Mouse (Mus musculus): Measurements from ENCODE around the gene Cplx3. TPM values are rescaled to one million over a fixed set of nuclear protein-coding genes. Genes with fewer than 3 reads are reported as not detected.

The Cplx3 gene
- polyA plus RNA-seq, 1 experiment from 2014 or later: 1.3 TPM

- H3K4me1 ChIP-seq (ENCODE audit: control insufficient read depth, insufficient read depth, low read length): no peaks in the 10 kb centered on the region
- H3K9me3 ChIP-seq (replicated peaks; ENCODE audit: control insufficient read depth, low read length, poor library complexity, severe bottlenecking): no peaks in the 10 kb centered on the region
- H3K36me3 ChIP-seq (ENCODE audit: control insufficient read depth, insufficient read depth, low read length): peaks cover 13% of the 10 kb centered on the region
- no peak overlapping the region for H3K4me2 ChIP-seq (ENCODE audit: low read length)
- no peak overlapping the region for H3K9ac ChIP-seq (ENCODE audit: low read depth, low read length)
- no peak for ATAC-seq
- H3K27ac ChIP-seq (ENCODE audit: low read length): no peak overlapping the region
- H3K4me3 ChIP-seq (ENCODE audit: low read depth, low read length): no peak overlapping the region
- WGBS: 85% methylated on average over 3 of the region's 3 CpGs
- no peaks in the 10 kb centered on the region for H3K27me3 ChIP-seq (ENCODE audit: control insufficient read depth, insufficient read depth, low read depth, low read length)
Measured at GRCm38 (mm10) chr9:57575577-57575976, 30.5 kb downstream of the Cplx3 start.

- Histone ChIP-seq H3K36me3 (ENCODE audit: control insufficient read depth, insufficient read depth, low read length) (peaks cover 13% of the 10 kb centered on the region), H3K27me3 (ENCODE audit: control insufficient read depth, insufficient read depth, low read depth, low read length) (no peaks in the 10 kb centered on the region), H3K9ac (ENCODE audit: low read depth, low read length) (no peak overlapping the region), H3K27ac (ENCODE audit: low read length) (no peak overlapping the region), H3K9me3 (replicated peaks; ENCODE audit: control insufficient read depth, low read length, poor library complexity, severe bottlenecking) (no peaks in the 10 kb centered on the region), H3K4me1 (ENCODE audit: control insufficient read depth, insufficient read depth, low read length) (no peaks in the 10 kb centered on the region), H3K4me2 (ENCODE audit: low read length) (no peak overlapping the region), H3K4me3 (ENCODE audit: low read depth, low read length) (no peak overlapping the region)
- no peak for ATAC-seq
Measured at GRCm38 (mm10) chr9:57574397-57574796, 31.7 kb downstream of the Cplx3 start.

- Histone ChIP-seq H3K4me2 (ENCODE audit: low read length) (no peak overlapping the region), H3K27ac (ENCODE audit: low read length) (no peak overlapping the region), H3K9ac (ENCODE audit: low read depth, low read length) (no peak overlapping the region), H3K27me3 (ENCODE audit: control insufficient read depth, insufficient read depth, low read depth, low read length) (no peaks in the 10 kb centered on the region), H3K9me3 (replicated peaks; ENCODE audit: control insufficient read depth, low read length, poor library complexity, severe bottlenecking) (no peaks in the 10 kb centered on the region), H3K4me1 (ENCODE audit: control insufficient read depth, insufficient read depth, low read length) (no peaks in the 10 kb centered on the region), H3K4me3 (ENCODE audit: low read depth, low read length) (no peak overlapping the region), H3K36me3 (ENCODE audit: control insufficient read depth, insufficient read depth, low read length) (no peaks in the 10 kb centered on the region)
- 95% methylated on average over 6 of the region's 6 CpGs for WGBS
- no peak for ATAC-seq
Measured at GRCm38 (mm10) chr9:57568500-57568899, 37.6 kb downstream of the Cplx3 start.

- no peaks in the 10 kb centered on the region for H3K36me3 ChIP-seq (ENCODE audit: control insufficient read depth, insufficient read depth, low read length)
- WGBS: 59% methylated on average over 8 of the region's 8 CpGs
Measured at GRCm38 (mm10) chr9:57566846-57567245, 39.2 kb downstream of the Cplx3 start.

GRCm38 (mm10) chr9:57565741-57566221 is 40.3 kb downstream of the Cplx3 start:
- WGBS: 55% methylated on average over 10 of the region's 10 CpGs
- ATAC-seq: no peak
- Histone ChIP-seq H3K36me3 (ENCODE audit: control insufficient read depth, insufficient read depth, low read length) (no peaks in the 10 kb centered on the region), H3K9ac (ENCODE audit: low read depth, low read length) (no peak overlapping the region), H3K4me3 (ENCODE audit: low read depth, low read length) (no peak overlapping the region), H3K9me3 (replicated peaks; ENCODE audit: control insufficient read depth, low read length, poor library complexity, severe bottlenecking) (no peaks in the 10 kb centered on the region), H3K27me3 (ENCODE audit: control insufficient read depth, insufficient read depth, low read depth, low read length) (no peaks in the 10 kb centered on the region), H3K27ac (ENCODE audit: low read length) (peak overlapping the region; percentile 10; the same call in 1 of the 2 replicates), H3K4me2 (ENCODE audit: low read length) (no peak overlapping the region), H3K4me1 (ENCODE audit: control insufficient read depth, insufficient read depth, low read length) (peaks cover 19% of the 10 kb centered on the region)

More at GRCm38 (mm10) chr9:57566846-57567245, 39.2 kb downstream of the Cplx3 start:
- H3K4me1 ChIP-seq (ENCODE audit: control insufficient read depth, insufficient read depth, low read length): peaks cover 13% of the 10 kb centered on the region
- no peaks in the 10 kb centered on the region for H3K9me3 ChIP-seq (replicated peaks; ENCODE audit: control insufficient read depth, low read length, poor library complexity, severe bottlenecking)
- no peak overlapping the region for H3K9ac ChIP-seq (ENCODE audit: low read depth, low read length)
- no peak for ATAC-seq
- no peaks in the 10 kb centered on the region for H3K27me3 ChIP-seq (ENCODE audit: control insufficient read depth, insufficient read depth, low read depth, low read length)
- H3K4me2 ChIP-seq (ENCODE audit: low read length): no peak overlapping the region
- H3K4me3 ChIP-seq (ENCODE audit: low read depth, low read length): no peak overlapping the region
- H3K27ac ChIP-seq (ENCODE audit: low read length): no peak overlapping the region

- Histone ChIP-seq H3K4me3 (ENCODE audit: low read depth, low read length) (no peak overlapping the region), H3K4me1 (ENCODE audit: control insufficient read depth, insufficient read depth, low read length) (peaks cover 25% of the 10 kb centered on the region), H3K27me3 (ENCODE audit: control insufficient read depth, insufficient read depth, low read depth, low read length) (no peaks in the 10 kb centered on the region), H3K9me3 (replicated peaks; ENCODE audit: control insufficient read depth, low read length, poor library complexity, severe bottlenecking) (no peaks in the 10 kb centered on the region), H3K9ac (ENCODE audit: low read depth, low read length) (no peak overlapping the region), H3K36me3 (ENCODE audit: control insufficient read depth, insufficient read depth, low read length) (no peaks in the 10 kb centered on the region), H3K27ac (ENCODE audit: low read length) (no peak overlapping the region), H3K4me2 (ENCODE audit: low read length) (no peak overlapping the region)
- ATAC-seq: no peak
- 95% methylated on average over 6 of the region's 6 CpGs for WGBS
Measured at GRCm38 (mm10) chr9:57564609-57565008, 41.5 kb downstream of the Cplx3 start.

GRCm38 (mm10) chr9:57562896-57563372 is 43.1 kb downstream of the Cplx3 start:
- ATAC-seq: no peak
- Histone ChIP-seq H3K9ac (ENCODE audit: low read depth, low read length) (0 out of 2 replicates have a peak overlapping the region, but pooled peaks have one; percentile 25), H3K9me3 (replicated peaks; ENCODE audit: control insufficient read depth, low read length, poor library complexity, severe bottlenecking) (no peaks in the 10 kb centered on the region), H3K4me3 (ENCODE audit: low read depth, low read length) (no peak overlapping the region), H3K36me3 (ENCODE audit: control insufficient read depth, insufficient read depth, low read length) (no peaks in the 10 kb centered on the region), H3K4me1 (ENCODE audit: control insufficient read depth, insufficient read depth, low read length) (peaks cover 25% of the 10 kb centered on the region), H3K4me2 (ENCODE audit: low read length) (no peak overlapping the region), H3K27ac (ENCODE audit: low read length) (no peak overlapping the region), H3K27me3 (ENCODE audit: control insufficient read depth, insufficient read depth, low read depth, low read length) (no peaks in the 10 kb centered on the region)
- 84% methylated on average over 4 of the region's 4 CpGs for WGBS

GRCm38 (mm10) chr9:57561711-57562099 is 44.4 kb downstream of the Cplx3 start:
- no peak overlapping the region for H3K27ac ChIP-seq (ENCODE audit: low read length)
- peak overlapping the region; percentile 66 for H3K4me3 ChIP-seq (ENCODE audit: low read depth, low read length)
- no peak for ATAC-seq
- no peak overlapping the region for H3K9ac ChIP-seq (ENCODE audit: low read depth, low read length)
- peaks cover 25% of the 10 kb centered on the region for H3K4me1 ChIP-seq (ENCODE audit: control insufficient read depth, insufficient read depth, low read length)
- H3K9me3 ChIP-seq (replicated peaks; ENCODE audit: control insufficient read depth, low read length, poor library complexity, severe bottlenecking): no peaks in the 10 kb centered on the region
- no peaks in the 10 kb centered on the region for H3K36me3 ChIP-seq (ENCODE audit: control insufficient read depth, insufficient read depth, low read length)
- H3K4me2 ChIP-seq (ENCODE audit: low read length): peak overlapping the region; percentile 69
- WGBS: 81% methylated on average over 13 of the region's 13 CpGs
- H3K27me3 ChIP-seq (ENCODE audit: control insufficient read depth, insufficient read depth, low read depth, low read length): no peaks in the 10 kb centered on the region

- peak; percentile 100 for ATAC-seq
- no peaks in the 10 kb centered on the region for H3K9me3 ChIP-seq (replicated peaks; ENCODE audit: control insufficient read depth, low read length, poor library complexity, severe bottlenecking)
- H3K36me3 ChIP-seq (ENCODE audit: control insufficient read depth, insufficient read depth, low read length): no peaks in the 10 kb centered on the region
- peak within 1 kb of the TSS; percentile 69 for H3K4me2 ChIP-seq (ENCODE audit: low read length)
- WGBS: under 1% methylated on average over 37 of the region's 37 CpGs
- H3K9ac ChIP-seq (ENCODE audit: low read depth, low read length): peak within 1 kb of the TSS; percentile 74
- H3K4me3 ChIP-seq (ENCODE audit: low read depth, low read length): peak within 1 kb of the TSS; percentile 66
- peak within 1 kb of the TSS; percentile 93 for H3K27ac ChIP-seq (ENCODE audit: low read length)
- no peaks in the 10 kb centered on the region for H3K27me3 ChIP-seq (ENCODE audit: control insufficient read depth, insufficient read depth, low read depth, low read length)
- H3K4me1 ChIP-seq (ENCODE audit: control insufficient read depth, insufficient read depth, low read length): peaks cover 25% of the 10 kb centered on the region
Measured at GRCm38 (mm10) chr9:57560861-57561710, 45.0 kb downstream of the Cplx3 start, which contains the start of gene Scamp2. TSS of gene Scamp2 (plus strand) at chr9:57560943.
